27 mouse cellular contexts compared by ENCODE assay signal in the genomic region with DNA sequence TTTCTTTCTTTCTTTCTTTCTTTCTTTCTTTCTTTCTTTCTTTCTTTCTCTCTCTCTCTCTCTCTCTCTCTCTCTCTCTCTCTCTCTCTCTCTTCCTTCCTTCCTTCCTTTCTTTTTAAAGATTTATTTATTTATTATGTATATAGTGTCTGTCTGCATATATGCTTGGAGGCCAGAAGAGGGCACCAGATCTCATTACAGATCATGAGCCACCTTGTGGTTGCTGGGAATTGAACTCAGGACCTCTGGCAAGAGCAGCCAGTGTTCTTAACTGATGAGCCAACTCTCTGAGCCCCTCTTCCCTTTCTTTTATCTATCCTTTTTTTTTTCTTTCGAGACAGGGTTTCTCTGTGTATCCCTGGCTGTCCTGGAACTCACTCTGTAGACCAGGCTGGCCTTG. TPM values are rescaled to one million over a fixed set of nuclear protein-coding genes. Genes with fewer than 3 reads are reported as not detected.
DNase-seq lines count a peak whose midpoint lies in the region; ATAC-seq and TF ChIP-seq lines count a peak whose summit lies in the region.
"Not testable (repeated sequence)": the region's sequence is repeated elsewhere in the genome, so short reads cannot be mapped to it uniquely, and the experiment has no call there.
"Had no signal": no experiment of that assay in that cellular context is flagged by ENCODE, and none has a peak within 500 bp of the region (broad histone marks: within the 10 kb centered on the region; RNA-seq: fewer than 3 reads in every experiment).

No protein-coding gene starts in this region.

- peak; percentile 65 for DNase-seq in A20 (ENCODE audit: low read depth, low spot score)
- peak; percentile 74 for DNase-seq in ES-CJ7 (ENCODE audit: low read depth, low spot score)
- DNase-seq in adipocyte (ENCODE audit: low spot score): peak; percentile 19
- DNase-seq in gastrocnemius, adult 2 months; kidney, adult 2 months; liver, postnatal 0 days: not testable (repeated sequence)
- peak; percentile 73 for DNase-seq in naive thymus-derived CD4-positive, alpha-beta T cell, adult 2 months (ENCODE audit: low read depth)
- peak; percentile 43 for DNase-seq in thymus, postnatal 14 days

- WGBS in kidney, adult 2 months: 52% methylated on average over 1 of the region's 1 CpGs
- WGBS in liver, postnatal 0 days (ENCODE audit: insufficient replicate concordance): 47% methylated on average over 1 of the region's 1 CpGs

- not testable (repeated sequence) for TF ChIP-seq EP300 in liver, postnatal 0 days (IDR thresholded peaks at IDR 0.05; ENCODE audit: low read depth)

- H3K27me3 ChIP-seq in kidney, adult 2 months (replicated peaks; ENCODE audit: control insufficient read depth, insufficient read depth, low read length): not testable (repeated sequence)
- H3K27me3 ChIP-seq in liver, postnatal 0 days (ENCODE audit: insufficient read depth, low read length): peaks cover 68% of the 10 kb centered on the region

- H3K9me3 ChIP-seq in liver, postnatal 0 days (ENCODE audit: low read length): peaks cover 19% of the 10 kb centered on the region

- not testable (repeated sequence) for H3K4me3 ChIP-seq in gastrocnemius, adult 2 months; kidney, adult 2 months (ENCODE audit: insufficient read depth, low read depth, low read length); liver, postnatal 0 days (ENCODE audit: low read depth, low read length)

- H3K4me1 ChIP-seq in kidney, adult 2 months (ENCODE audit: control insufficient read depth, insufficient read depth, low read length); liver, postnatal 0 days (ENCODE audit: insufficient read depth): not testable (repeated sequence)

- not testable (repeated sequence) for H3K9ac ChIP-seq in liver, postnatal 0 days (replicated peaks)

- H3K36me3 ChIP-seq in kidney, adult 2 months (ENCODE audit: control insufficient read depth, insufficient read depth, low read length); liver, postnatal 0 days (replicated peaks; ENCODE audit: insufficient read depth, low read length): not testable (repeated sequence)

- intact Hi-C loops in gastrocnemius, adult 2 months (cut with DNase I): not testable (repeated sequence)

- peak; percentile 50 for TF ChIP-seq CTCF in gastrocnemius, adult 2 months (IDR thresholded peaks at IDR 0.05)
- peak; percentile 45 for TF ChIP-seq CTCF in kidney, adult 2 months (conservative IDR thresholded peaks at IDR 0.05; ENCODE audit: insufficient read depth, insufficient read length, low read depth, low read length)
- peak; percentile 59 for TF ChIP-seq CTCF in liver, postnatal 0 days (IDR thresholded peaks at IDR 0.05; ENCODE audit: low read depth)

- ATAC-seq in liver, postnatal 0 days: not testable (repeated sequence)

- not testable (repeated sequence) for TF ChIP-seq POLR2A in kidney, adult 2 months (IDR thresholded peaks at IDR 0.05; ENCODE audit: low read depth, low read length)

- not testable (repeated sequence) for H3K27ac ChIP-seq in gastrocnemius, adult 2 months; kidney, adult 2 months (ENCODE audit: insufficient read depth, low read depth, low read length); liver, postnatal 0 days (ENCODE audit: low read depth)

- not testable (repeated sequence) for H3K4me2 ChIP-seq in liver, postnatal 0 days (ENCODE audit: low read depth, low read length)

RNA-seq across cellular contexts. Expression of a gene that starts 5.6 kb away (rescaled TPM):
- not detected for total RNA-seq in gastrocnemius, adult 2 months (2021)
- polyA plus RNA-seq in kidney, adult 2 months (2012; rRNA removed): not detected in 2 replicates
- not detected in 2 replicates for polyA plus RNA-seq in liver, postnatal 0 days (2015; fragmentation: Nextera tagmentation; extraction: Ambion mirVana)
- total RNA-seq: adrenal gland, adult 2 months; adrenal gland, postnatal 4 days; gastrocnemius, adult 18-20 months; heart, postnatal 4 days; neutrophil, adult 5-6 weeks had no signal
- polyA plus RNA-seq: adrenal gland, adult 2 months; C2C12; erythroblast, embryonic 14.5 days; heart, embryonic 15.5 days; hindbrain, embryonic 14.5 days; intestine, embryonic 15.5 days; kidney, embryonic 14.5 days; limb, embryonic 13.5 days; liver, embryonic 13.5 days; lung, embryonic 16.5 days; macrophage; midbrain, embryonic 11.5 days had no signal

RNA-seq across cellular contexts. Expression of a gene that starts 7.0 kb away (rescaled TPM):
- not detected for total RNA-seq in gastrocnemius, adult 2 months (2021)
- polyA plus RNA-seq in kidney, adult 2 months (2012; rRNA removed): not detected in 2 replicates
- polyA plus RNA-seq in liver, postnatal 0 days (2015; fragmentation: Nextera tagmentation; extraction: Ambion mirVana): not detected in 2 replicates
- total RNA-seq: adrenal gland, adult 2 months; adrenal gland, postnatal 4 days; gastrocnemius, adult 18-20 months; gastrocnemius, postnatal 4 days; heart, postnatal 4 days; left cerebral cortex, postnatal 25 days; neutrophil, adult 5-6 weeks had no signal
- polyA plus RNA-seq: adrenal gland, adult 2 months; C2C12; embryonic facial prominence, embryonic 13.5 days; erythroblast, embryonic 14.5 days; heart, embryonic 15.5 days; hindbrain, embryonic 14.5 days; intestine, embryonic 15.5 days; kidney, embryonic 14.5 days; limb, embryonic 13.5 days; liver, embryonic 13.5 days; lung, embryonic 16.5 days; macrophage had no signal

RNA-seq across cellular contexts. Expression of a gene that starts 10.0 kb away (rescaled TPM):
- total RNA-seq in gastrocnemius, adult 2 months (2021): under 1 TPM; 0.31 to 0.36 TPM
- polyA plus RNA-seq in kidney, adult 2 months (2012; rRNA removed): not detected in 2 replicates
- not detected in 2 replicates for polyA plus RNA-seq in liver, postnatal 0 days (2015; fragmentation: Nextera tagmentation; extraction: Ambion mirVana)
- total RNA-seq: neutrophil, adult 5-6 weeks had no signal
- polyA plus RNA-seq: liver, embryonic 13.5 days; macrophage had no signal

RNA-seq across cellular contexts. Expression of a gene that starts 19.4 kb away (rescaled TPM):
- 10 to 100 TPM; 11.6 to 15.1 TPM for total RNA-seq in gastrocnemius, adult 2 months (2021)
- 106 and 119 TPM in 2 replicates for polyA plus RNA-seq in kidney, adult 2 months (2012; rRNA removed)
- polyA plus RNA-seq in liver, postnatal 0 days (2015; fragmentation: Nextera tagmentation; extraction: Ambion mirVana): 26.8 and 29.6 TPM in 2 replicates

RNA-seq across cellular contexts. Expression of a gene that starts 19.7 kb away (rescaled TPM):
- total RNA-seq in gastrocnemius, adult 2 months (2021): 10 to 100 TPM; 34.7 to 39.7 TPM
- polyA plus RNA-seq in kidney, adult 2 months (2012; rRNA removed): 80.3 and 84.9 TPM in 2 replicates
- polyA plus RNA-seq in liver, postnatal 0 days (2015; fragmentation: Nextera tagmentation; extraction: Ambion mirVana): 37.6 and 37.8 TPM in 2 replicates
